Mouse (Mus musculus) spleen, adult 2 months (tissue): ENCODE results near the gene Endou.

Experiments used
- CTCF ChIP-seq: fragments of 200-500 bp; IDR thresholded peaks from 2 replicates; pipeline ENCODE4 v1.5.1; 2011; ENCODE audit warnings: mild to moderate bottlenecking, inconsistent platforms; ENCODE audit not compliant: insufficient read depth, insufficient read length, insufficient replicate concordance; ENCODE audit errors: extremely low read depth
- POLR2A ChIP-seq: fragments of 200-500 bp; IDR thresholded peaks from 2 replicates; pipeline ENCODE4 v1.6.1; 2011; ENCODE audit warnings: low read depth, low read length, inconsistent platforms

GRCm38 (mm10) chr15:97773108-97773507, 42.0 kb upstream of the Endou start:
- TF ChIP-seq CTCF (no peak), POLR2A (no peak)
